Mouse (Mus musculus) limb, embryonic 12.5 days (tissue): ENCODE measurements at regions not wholly inside any gene's neighbourhood (a gene's known extent, or its start where the extent isn't known, plus 50 kb on each side); places are given as distances from the start of the nearest gene placed in this dataset.

Experiments
- ATAC-seq: fragments of 200-750 bp; cut with Nextera tagmentation; 2 replicates; pipeline ENCODE4 v1.8.0; 2017; ENCODE audit warnings: low read depth, moderate TSS enrichment; ENCODE audit not compliant: insufficient number of reproducible peaks, insufficient read depth, low FRiP score, low TSS enrichment
- H3K27ac ChIP-seq: fragments of 300-500 bp; sonication (generic); 2 replicates; pipeline ENCODE4 v1.5.1; 2016; ENCODE audit warnings: mild to moderate bottlenecking, moderate library complexity
- H3K27me3 ChIP-seq: fragments of 300-500 bp; sonication (generic); 2 replicates; pipeline ENCODE4 v1.6.1; 2016; ENCODE audit warnings: mild to moderate bottlenecking, moderate library complexity
- H3K36me3 ChIP-seq: fragments of 300-500 bp; sonication (generic); 2 replicates; pipeline ENCODE4 v1.6.1; 2016; ENCODE audit warnings: mild to moderate bottlenecking, moderate library complexity
- H3K4me1 ChIP-seq: fragments of 300-500 bp; sonication (generic); replicated peaks from 2 replicates; pipeline ENCODE4 v1.6.1; 2016
- H3K4me2 ChIP-seq: fragments of 300-500 bp; sonication (generic); 2 replicates; pipeline ENCODE4 v1.6.1; 2016; ENCODE audit warnings: mild to moderate bottlenecking, moderate library complexity
- H3K4me3 ChIP-seq: fragments of 300-500 bp; sonication (generic); replicated peaks from 2 replicates; pipeline ENCODE4 v1.5.1; 2016; ENCODE audit warnings: mild to moderate bottlenecking
- H3K9ac ChIP-seq: fragments of 300-500 bp; sonication (generic); replicated peaks from 2 replicates; pipeline ENCODE4 v1.6.1; 2016; ENCODE audit warnings: mild to moderate bottlenecking, moderate library complexity
- H3K9me3 ChIP-seq: fragments of 300-500 bp; sonication (generic); 2 replicates; pipeline ENCODE4 v1.6.1; 2016; ENCODE audit warnings: mild to moderate bottlenecking, moderate library complexity
- WGBS: fragments of 180-500 bp; shearing (Covaris S2); methylation state at CpG from one replicate; pipeline ENCODE4 v1.1.7; 2016; 5-methylcytosine and 5-hydroxymethylcytosine counted together

DNA sequence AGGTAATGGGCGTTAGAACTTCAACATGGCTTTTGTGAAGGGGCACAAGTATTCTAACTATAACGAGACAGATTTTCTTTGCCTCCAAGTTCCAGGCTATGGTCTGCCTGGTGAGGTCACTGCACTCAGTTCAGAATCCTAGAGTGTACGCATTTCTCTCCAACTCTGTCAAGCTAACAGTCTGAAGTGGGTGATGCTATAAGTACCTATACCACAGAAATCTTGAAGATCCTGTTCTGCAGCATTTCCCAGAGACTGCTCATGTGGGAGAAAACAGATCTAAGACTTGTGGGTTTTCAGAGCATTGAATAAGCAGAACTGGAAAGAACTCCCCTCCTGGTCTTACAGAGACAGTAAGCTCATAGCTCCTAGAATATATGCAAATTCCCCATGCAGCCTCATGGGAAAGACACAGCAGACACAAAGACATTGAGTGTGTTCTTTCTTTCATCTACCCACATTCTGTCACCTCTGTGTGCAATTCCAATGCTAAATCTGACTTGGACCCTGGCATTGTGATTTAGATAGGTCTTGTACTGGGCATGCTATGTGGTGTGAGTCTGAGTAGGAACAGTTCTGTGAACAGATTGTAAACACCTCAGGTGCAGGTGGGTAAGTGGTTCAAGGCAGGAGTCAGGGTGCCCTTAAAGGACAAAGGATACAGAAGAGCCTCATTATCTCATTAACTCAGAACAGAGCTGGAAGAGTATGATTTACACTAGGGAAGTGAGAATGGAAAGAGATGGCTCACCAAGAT is 245.1 kb upstream of the Cpeb2 start:
- H3K4me2 ChIP-seq: no peak overlapping the region
- no peaks in the 10 kb centered on the region for H3K9me3 ChIP-seq
- ATAC-seq: no peak
- H3K4me3 ChIP-seq: no peak overlapping the region
- no peaks in the 10 kb centered on the region for H3K36me3 ChIP-seq
- H3K27ac ChIP-seq: no peak overlapping the region
- WGBS: 85% methylated on average over 3 of the region's 3 CpGs
- no peak overlapping the region for H3K9ac ChIP-seq
- H3K27me3 ChIP-seq: no peaks in the 10 kb centered on the region
- H3K4me1 ChIP-seq: no peaks in the 10 kb centered on the region

DNA sequence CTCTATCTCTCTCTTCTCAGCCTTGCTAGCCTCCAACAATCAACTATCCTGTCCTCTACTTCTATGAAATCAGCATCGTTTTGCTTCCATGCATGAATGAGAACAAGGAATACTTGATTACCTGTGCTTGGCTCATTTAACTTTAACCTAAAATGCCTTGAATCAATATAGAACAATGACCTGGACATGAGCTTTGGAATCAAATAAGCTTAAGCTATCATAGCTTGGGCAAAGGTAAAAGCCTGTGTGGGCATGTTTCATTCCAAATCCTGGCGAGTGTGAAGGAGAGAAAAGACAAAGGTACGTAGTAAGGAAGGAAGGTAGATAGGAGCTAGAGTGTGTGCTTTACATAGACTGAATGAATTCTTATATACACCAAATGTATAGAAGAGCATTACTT is 243.7 kb upstream of the Cpeb2 start:
- H3K4me2 ChIP-seq: no peak overlapping the region
- H3K9ac ChIP-seq: no peak overlapping the region
- no peaks in the 10 kb centered on the region for H3K9me3 ChIP-seq
- no peak overlapping the region for H3K27ac ChIP-seq
- H3K27me3 ChIP-seq: no peaks in the 10 kb centered on the region
- no peak overlapping the region for H3K4me3 ChIP-seq
- 88% methylated on average over 3 of the region's 3 CpGs for WGBS
- H3K36me3 ChIP-seq: no peaks in the 10 kb centered on the region
- no peaks in the 10 kb centered on the region for H3K4me1 ChIP-seq
- ATAC-seq: no peak

DNA sequence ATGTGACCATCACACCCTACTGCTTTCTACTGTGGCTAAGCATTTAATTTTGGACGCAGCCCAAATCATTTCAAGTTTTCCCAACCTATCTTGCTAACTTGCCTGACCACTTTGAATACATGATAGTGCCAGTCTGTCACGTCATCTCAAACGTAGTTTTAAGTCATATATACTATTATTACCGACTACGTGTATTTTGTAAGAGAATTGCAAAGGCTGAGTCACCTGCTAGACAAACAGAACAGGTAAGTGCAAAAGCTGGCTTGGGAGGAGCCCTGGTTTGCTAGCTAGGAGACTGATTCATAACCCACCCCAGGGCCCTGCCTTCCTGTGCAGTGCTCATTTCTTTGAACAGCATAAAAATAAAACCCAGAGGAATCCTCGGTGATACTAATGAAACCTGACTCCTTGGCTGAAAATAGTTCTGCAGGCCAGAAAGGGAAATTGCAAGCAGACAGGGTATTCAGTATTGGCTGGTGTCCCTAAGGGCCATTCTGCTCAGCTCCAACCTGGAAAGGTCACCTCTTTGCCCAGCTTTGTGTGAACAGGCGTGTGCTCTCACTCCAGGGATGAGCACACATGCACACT is 208.9 kb upstream of the Cpeb2 start:
- H3K27me3 ChIP-seq: no peaks in the 10 kb centered on the region
- no peak overlapping the region for H3K27ac ChIP-seq
- H3K9ac ChIP-seq: no peak overlapping the region
- no peak overlapping the region for H3K4me3 ChIP-seq
- peaks cover 6% of the 10 kb centered on the region; the same call in 1 of the 2 replicates for H3K4me1 ChIP-seq
- peak; percentile 47; the same call in 1 of the 2 replicates for ATAC-seq
- H3K36me3 ChIP-seq: no peaks in the 10 kb centered on the region
- H3K4me2 ChIP-seq: no peak overlapping the region
- WGBS: 71% methylated on average over 7 of the region's 7 CpGs
- H3K9me3 ChIP-seq: no peaks in the 10 kb centered on the region

DNA sequence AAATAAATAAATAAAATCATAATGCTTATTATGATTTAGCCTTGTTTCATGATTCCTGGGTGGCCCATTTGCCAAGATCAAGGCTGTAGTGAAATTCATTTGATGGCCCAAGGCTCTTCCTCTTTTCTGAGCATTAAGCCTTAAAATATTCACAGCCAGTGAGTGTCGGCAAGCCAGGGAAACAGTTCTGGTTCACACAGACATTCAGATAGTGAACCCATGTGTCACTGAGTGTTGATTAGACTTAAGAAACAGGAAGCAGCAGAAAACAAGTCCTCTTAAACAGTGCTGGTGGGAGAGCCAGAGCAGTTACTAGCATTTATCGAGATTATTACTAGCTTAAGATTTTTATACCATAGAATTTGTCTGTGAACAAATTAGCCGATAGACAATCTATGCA is 201.7 kb upstream of the Cpeb2 start:
- ATAC-seq: no peak
- Histone ChIP-seq H3K27me3 (no peaks in the 10 kb centered on the region), H3K4me1 (no peaks in the 10 kb centered on the region), H3K9ac (no peak overlapping the region), H3K27ac (no peak overlapping the region), H3K4me3 (no peak overlapping the region), H3K9me3 (no peaks in the 10 kb centered on the region), H3K36me3 (no peaks in the 10 kb centered on the region), H3K4me2 (no peak overlapping the region)
- 75% methylated on average over 3 of the region's 3 CpGs for WGBS

DNA sequence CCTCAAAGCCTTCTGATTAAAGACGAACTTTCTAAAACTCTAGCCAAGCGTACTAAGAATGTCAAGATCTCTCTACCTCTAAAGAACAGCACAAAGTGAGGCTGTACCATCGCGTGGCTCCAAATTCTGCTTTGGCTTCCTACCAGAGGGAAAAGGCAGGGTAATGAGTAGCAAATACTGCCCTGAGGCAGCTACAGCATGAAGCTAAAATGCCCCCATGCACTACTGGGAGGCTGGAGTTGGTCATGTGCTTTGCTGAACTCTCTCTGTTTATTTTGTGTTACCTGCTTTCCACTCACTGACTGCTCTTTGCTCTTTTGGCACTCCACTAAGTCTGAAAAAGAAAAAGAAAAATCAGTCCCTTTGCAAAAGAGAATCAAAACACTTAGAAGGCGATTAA is 201.1 kb upstream of the Cpeb2 start:
- Histone ChIP-seq H3K4me3 (no peak overlapping the region), H3K4me2 (no peak overlapping the region), H3K9ac (no peak overlapping the region), H3K9me3 (no peaks in the 10 kb centered on the region), H3K27me3 (no peaks in the 10 kb centered on the region), H3K4me1 (no peaks in the 10 kb centered on the region), H3K36me3 (no peaks in the 10 kb centered on the region), H3K27ac (no peak overlapping the region)
- WGBS: 84% methylated on average over 5 of the region's 5 CpGs
- no peak for ATAC-seq

DNA sequence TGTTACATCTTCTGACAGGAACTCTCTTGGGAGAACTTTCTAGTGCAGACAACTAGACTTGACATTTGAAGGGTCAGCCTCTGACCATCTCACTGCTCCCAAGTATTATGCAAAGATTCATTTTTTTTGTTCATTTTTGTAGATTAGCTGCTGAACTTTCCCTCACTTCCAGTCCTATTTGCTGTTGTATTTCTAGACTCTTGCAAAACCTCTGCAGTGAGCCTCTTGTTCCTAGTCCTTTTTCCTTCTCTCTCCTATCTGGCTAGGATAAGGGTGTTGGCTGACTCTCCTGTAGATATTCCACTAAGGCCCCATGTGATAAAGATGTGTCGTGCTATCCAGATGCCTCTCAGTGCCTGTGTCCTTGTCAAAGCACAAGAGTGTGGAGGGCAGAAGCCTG is 198.5 kb upstream of the Cpeb2 start:
- no peaks in the 10 kb centered on the region for H3K9me3 ChIP-seq
- H3K27ac ChIP-seq: no peak overlapping the region
- H3K4me2 ChIP-seq: no peak overlapping the region
- WGBS: 91% methylated on average over 1 of the region's 1 CpGs
- H3K9ac ChIP-seq: no peak overlapping the region
- no peaks in the 10 kb centered on the region for H3K36me3 ChIP-seq
- no peak overlapping the region for H3K4me3 ChIP-seq
- H3K4me1 ChIP-seq: no peaks in the 10 kb centered on the region
- H3K27me3 ChIP-seq: no peaks in the 10 kb centered on the region
- ATAC-seq: no peak

DNA sequence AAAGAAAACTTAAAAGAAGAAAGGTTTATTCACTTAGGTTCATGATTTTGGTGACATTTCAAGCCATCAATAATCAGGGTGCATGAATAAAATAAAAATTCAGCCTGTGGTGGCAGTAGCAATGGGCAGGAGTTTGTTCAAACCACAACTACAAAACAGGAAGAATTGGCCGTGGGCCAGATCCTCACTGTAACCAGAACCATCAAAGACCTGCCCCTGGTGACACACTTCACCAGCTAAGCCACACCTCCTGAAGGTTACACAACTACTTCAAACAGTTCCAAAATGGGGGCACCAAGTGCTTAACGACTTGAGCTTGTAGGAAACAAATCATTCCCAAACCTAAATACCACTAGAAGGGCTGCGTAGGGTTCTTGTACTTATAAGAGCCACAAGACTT is 195.4 kb upstream of the Cpeb2 start:
- Histone ChIP-seq H3K27ac (no peak overlapping the region), H3K4me1 (no peaks in the 10 kb centered on the region), H3K27me3 (no peaks in the 10 kb centered on the region), H3K4me3 (no peak overlapping the region), H3K9ac (no peak overlapping the region), H3K36me3 (no peaks in the 10 kb centered on the region), H3K9me3 (no peaks in the 10 kb centered on the region), H3K4me2 (no peak overlapping the region)
- 41% methylated on average over 3 of the region's 3 CpGs for WGBS
- no peak for ATAC-seq

DNA sequence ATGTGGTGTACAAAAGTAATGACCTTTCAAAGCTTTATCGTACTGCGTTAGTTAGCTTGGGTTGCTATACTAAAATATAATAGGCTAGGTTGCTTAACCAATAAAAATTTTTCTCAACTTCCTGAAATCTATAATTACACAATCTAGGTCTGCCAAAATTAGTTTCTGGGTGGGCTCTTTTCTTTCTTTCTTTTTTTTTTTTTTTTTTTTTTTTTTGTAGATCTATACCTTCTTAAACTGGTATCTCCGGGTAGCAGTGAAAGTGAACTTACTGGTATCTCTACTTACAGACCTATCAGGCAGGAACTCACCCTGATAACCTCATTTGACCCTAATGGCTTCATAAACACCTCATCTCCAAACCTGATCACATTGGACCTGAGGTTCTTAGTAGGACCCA is 193.4 kb upstream of the Cpeb2 start:
- Histone ChIP-seq H3K9ac (no peak overlapping the region), H3K4me1 (no peaks in the 10 kb centered on the region), H3K27ac (no peak overlapping the region), H3K4me3 (no peak overlapping the region), H3K4me2 (no peak overlapping the region), H3K36me3 (no peaks in the 10 kb centered on the region), H3K27me3 (no peaks in the 10 kb centered on the region), H3K9me3 (no peaks in the 10 kb centered on the region)
- 85% methylated on average over 3 of the region's 3 CpGs for WGBS
- ATAC-seq: no peak

DNA sequence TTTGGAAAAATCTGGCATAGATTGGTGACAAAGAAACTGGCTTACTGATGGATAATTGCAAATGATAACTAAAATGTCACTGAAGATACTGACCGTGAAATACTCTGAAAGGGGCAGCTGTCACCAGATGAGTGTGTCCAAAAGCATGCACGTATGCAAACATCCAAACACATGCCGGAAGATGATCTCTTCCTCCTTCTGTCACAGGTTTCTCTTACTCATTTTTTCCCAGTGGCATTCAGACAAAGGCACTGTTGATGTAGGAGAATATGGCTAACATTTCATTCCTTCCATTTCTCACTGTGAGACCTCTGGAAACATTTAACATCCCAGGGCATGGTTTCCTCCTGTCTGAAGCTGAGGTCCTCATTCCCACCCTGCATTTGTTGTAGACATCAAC is 190.4 kb upstream of the Cpeb2 start:
- Histone ChIP-seq H3K4me3 (no peak overlapping the region), H3K36me3 (no peaks in the 10 kb centered on the region), H3K27ac (no peak overlapping the region), H3K9me3 (no peaks in the 10 kb centered on the region), H3K4me1 (no peaks in the 10 kb centered on the region), H3K4me2 (no peak overlapping the region), H3K9ac (no peak overlapping the region), H3K27me3 (no peaks in the 10 kb centered on the region)
- WGBS: 91% methylated on average over 3 of the region's 3 CpGs
- ATAC-seq: no peak

DNA sequence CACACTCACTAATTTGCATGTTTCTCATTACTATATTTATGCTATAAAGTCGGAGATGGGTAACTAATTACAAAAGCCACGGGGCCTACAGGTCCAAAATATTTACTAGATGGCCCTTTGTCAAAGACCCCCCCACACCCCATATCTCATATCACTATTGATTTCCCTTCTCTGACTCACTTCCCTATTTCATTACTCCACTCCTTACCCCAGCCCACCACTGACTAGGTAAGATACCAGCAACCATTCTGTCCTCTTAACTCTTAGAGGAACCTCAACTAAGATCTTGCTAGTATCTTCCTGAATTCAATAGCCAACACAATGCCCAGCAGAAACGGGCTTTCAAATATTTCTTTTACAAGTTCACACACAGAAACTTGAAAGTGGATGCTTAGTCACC is 187.1 kb upstream of the Cpeb2 start:
- WGBS: 81% methylated on average over 3 of the region's 3 CpGs
- H3K9ac ChIP-seq: no peak overlapping the region
- no peak overlapping the region for H3K4me2 ChIP-seq
- no peaks in the 10 kb centered on the region for H3K36me3 ChIP-seq
- no peak overlapping the region for H3K27ac ChIP-seq
- no peaks in the 10 kb centered on the region for H3K9me3 ChIP-seq
- no peak for ATAC-seq
- H3K4me3 ChIP-seq: no peak overlapping the region
- H3K27me3 ChIP-seq: no peaks in the 10 kb centered on the region
- peaks cover 5% of the 10 kb centered on the region; the same call in 1 of the 2 replicates for H3K4me1 ChIP-seq

DNA sequence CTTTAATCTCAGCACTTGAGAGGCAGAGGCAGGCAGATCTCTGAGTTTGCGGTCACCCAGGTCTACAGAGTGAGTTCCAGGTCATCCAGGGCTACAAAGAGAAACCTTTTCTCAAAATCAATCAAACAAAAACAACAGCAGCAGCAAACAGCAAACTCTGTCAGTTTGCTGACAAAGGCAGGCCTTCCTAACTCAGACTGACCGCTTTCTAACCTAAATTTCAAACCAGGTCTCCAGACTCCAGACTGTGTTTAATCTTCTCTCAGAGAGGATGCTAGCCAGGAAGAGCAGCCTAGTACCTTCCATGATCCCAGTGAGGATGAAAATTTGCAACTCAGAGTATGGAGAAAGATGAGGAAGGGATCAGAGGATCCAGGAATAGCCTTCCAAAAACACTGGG is 185.7 kb upstream of the Cpeb2 start:
- H3K36me3 ChIP-seq: no peaks in the 10 kb centered on the region
- H3K27me3 ChIP-seq: no peaks in the 10 kb centered on the region
- no peak overlapping the region for H3K4me2 ChIP-seq
- WGBS: 92% methylated on average over 2 of the region's 2 CpGs
- ATAC-seq: no peak
- H3K9me3 ChIP-seq: no peaks in the 10 kb centered on the region
- H3K4me3 ChIP-seq: no peak overlapping the region
- no peak overlapping the region for H3K27ac ChIP-seq
- no peak overlapping the region for H3K9ac ChIP-seq
- peaks cover 5% of the 10 kb centered on the region; the same call in 1 of the 2 replicates for H3K4me1 ChIP-seq
